Mouse (Mus musculus) kidney, adult 8-10 months (tissue): ENCODE measurements around the gene Nup62cl.

Experiments
- DNase-seq, 2 experiments: peaks; one replicate each; pipeline ENCODE4 v3.0.0; 2022

Gene Nup62cl

GRCm38 (mm10) chrX:140062135-140062975, at the start of gene Nup62cl, which contains the start of gene Pih1h3b:
Gene Nup62cl, minus strand, starts transcription at chrX:140062712.
Gene Pih1h3b, plus strand, starts transcription at chrX:140062879.
- peak; percentile 67 to 68 for DNase-seq

DNA sequence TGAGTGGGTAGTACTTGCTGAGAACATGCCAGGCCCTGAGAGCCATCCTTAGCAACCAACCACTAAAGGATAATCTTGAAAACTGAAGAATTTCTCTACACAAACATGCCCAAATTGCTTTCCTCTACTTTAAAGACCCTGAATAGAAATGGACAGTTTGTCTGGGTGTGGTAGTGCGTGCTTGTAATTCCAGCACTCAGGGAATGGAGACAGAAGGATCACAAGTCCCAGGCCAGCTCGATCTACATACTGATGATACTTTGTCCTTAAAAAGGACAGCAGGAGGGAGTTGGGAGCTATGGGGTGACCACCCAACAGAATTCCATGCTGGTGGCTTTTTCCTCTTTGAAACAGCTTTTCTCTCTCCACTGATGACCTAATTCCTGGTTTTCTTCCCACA, 31.6 kb upstream of the Nup62cl start:
- no peak for DNase-seq

GRCm38 (mm10) chrX:140082535-140082934, 20.0 kb upstream of the Nup62cl start:
- no peak for DNase-seq

DNA sequence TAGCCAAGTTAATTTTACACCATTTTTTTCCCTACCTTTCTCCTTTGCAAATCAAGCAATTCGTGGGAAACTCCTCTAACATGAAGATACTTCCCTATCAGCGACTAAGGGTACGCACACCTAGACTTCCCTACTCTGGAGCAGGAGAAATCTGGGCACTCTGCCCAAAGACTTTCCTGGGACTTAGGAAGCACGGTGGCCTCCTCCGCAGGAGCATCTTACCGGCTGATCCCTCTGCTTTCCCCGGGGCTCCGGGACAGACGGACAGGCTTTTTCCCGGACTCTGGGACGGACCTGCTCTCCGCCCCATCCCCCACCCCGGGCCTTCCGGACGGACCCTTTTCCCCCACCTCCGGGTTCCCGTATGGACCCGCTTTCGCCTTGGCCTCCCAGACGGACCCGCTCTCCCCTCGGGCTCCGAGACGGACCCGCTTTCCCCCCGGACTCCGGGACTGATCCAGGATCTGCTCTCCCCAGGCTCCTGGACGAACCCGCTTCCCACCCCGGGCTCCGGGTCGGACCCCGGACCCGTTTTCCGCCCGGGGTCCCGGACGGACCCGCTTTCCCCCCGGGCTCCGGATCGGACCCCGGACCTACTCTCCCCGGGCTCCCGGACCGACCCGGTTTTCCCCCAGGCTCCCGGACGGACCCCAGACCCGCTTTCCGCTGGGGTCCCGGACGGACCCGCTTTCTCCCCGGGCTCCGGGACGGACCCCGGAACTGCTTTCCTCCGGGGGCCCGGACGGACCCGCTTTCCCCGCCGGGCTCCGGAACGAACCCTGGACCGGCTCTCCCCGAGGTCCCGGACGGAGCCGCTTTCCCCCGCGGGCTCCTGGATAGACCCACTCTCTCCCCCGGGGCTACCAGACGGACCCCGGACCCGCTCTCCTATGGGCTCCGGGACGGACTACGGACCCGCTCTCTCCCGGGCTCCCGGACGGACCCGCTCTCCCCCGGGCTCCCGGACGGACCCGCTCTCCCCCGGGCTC, 1.3 kb downstream of the Nup62cl start:
- DNase-seq: peak in 1 of 2 experiments; percentile 1

GRCm38 (mm10) chrX:139998691-139999065, 63.8 kb downstream of the Nup62cl start:
- DNase-seq: no peak

- peak; percentile 27 to 39 for DNase-seq
These were observed 64.5 kb downstream of the Nup62cl start, which contains the start of gene Rbm41 for GRCm38 (mm10) chrX:139997740-139998690. Gene Rbm41, minus strand, starts transcription at chrX:139998595.

DNA sequence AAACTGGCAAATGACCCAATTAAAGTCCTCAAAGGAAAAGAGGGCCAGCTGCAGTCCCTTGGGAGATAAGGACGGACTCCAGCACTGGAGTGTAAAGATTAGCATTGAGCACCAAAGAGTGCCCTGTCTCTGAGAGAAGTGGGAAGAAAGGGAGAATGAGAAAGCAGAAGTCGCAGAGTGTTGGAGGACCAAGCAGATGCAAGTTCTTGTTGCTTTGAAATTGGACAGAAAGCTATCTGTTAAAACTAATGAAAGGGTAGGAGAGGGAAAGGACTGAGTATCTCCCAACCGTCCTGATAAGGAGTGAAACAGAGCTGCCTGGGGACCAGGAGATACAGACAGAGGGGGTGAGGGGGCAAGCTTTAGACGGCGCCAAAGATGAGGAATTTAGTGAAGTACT, 80.4 kb downstream of the Nup62cl start:
- DNase-seq: no peak
